Mouse (Mus musculus) heart, adult 9 months (tissue): ENCODE measurements at regions not wholly inside any gene's neighbourhood (a gene's known extent, or its start where the extent isn't known, plus 50 kb on each side); places are given as distances from the start of the nearest gene placed in this dataset.
A peak's percentile ranks its signal among the peaks of the same experiment; 100 is the strongest.

ENCODE experiments used
- DNase-seq, 2 experiments: peaks; one replicate each; pipeline ENCODE4 v3.0.0; 2022; ENCODE audit warnings: low spot score in 2 of 2

- no peak for DNase-seq
These were observed 58.6 kb downstream of the Tspan17 start for GRCm38 (mm10) chr13:54847764-54848183.

GRCm38 (mm10) chr13:54851131-54851530 is 62.0 kb downstream of the Tspan17 start:
- DNase-seq = no peak

DNA sequence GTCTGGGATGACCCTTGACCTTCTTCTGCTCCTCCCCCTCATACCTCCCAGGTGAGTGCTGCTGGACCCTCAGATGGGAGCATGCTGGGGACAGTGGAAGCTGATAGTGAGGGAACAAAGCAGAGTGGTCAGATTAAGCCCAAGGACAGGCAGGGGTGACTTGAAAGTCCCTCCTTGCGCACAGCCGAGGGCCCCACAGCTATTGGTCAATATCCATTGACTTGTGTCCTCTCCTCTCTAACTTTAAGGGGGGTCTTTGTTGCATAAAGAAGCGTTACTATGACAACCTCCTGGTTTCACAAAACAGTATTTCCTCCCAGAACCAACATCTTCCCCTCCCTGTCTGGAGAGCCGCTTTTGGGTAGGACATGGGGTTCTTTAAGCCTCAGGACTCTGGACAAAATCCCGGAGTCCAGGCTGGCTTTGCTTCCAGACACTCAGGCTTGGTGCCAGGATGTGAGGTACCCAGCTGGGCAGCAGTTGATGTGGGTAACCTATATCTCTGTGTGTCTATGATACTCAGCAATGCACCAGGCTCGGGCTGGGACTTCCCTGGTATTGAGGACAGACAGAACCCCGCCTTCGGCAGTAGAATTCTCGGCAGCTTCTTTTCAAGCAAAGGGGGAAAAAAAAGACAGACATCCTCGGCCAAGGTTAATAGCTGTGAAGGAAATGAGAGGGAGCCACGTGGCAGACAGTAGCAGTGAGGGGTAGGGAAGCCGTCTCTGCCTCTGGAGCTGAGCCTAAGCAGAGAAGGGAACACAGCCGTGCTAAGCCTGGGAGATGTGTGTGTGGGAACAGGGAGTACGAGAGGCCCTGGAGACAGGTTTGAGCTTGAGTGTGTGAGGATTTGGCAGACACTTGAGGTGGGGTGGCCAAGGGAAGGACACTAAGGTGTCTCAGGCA is 66.4 kb downstream of the Tspan17 start:
- DNase-seq = peak in 1 of 2 experiments; percentile 12

DNA sequence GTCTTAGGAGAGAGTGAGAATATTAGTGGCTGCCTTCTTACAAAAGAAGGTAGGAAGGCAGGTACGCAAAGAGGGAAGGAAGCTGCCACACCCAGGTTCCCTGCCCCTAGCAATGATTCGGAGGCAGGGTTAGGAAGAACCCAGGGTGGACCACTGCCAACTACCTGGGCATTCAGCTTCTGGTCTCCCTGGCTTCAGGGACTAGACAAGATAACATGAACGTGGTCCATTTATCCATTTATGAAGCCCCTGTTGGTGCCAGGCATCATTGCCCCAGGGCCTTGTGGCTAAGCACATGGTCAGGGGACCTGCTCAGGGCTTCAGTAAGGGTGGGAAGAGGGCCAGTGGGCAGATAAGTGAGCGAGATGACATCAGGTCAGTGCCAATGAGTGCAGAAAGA is 73.8 kb downstream of the Tspan17 start:
- no peak for DNase-seq

DNA sequence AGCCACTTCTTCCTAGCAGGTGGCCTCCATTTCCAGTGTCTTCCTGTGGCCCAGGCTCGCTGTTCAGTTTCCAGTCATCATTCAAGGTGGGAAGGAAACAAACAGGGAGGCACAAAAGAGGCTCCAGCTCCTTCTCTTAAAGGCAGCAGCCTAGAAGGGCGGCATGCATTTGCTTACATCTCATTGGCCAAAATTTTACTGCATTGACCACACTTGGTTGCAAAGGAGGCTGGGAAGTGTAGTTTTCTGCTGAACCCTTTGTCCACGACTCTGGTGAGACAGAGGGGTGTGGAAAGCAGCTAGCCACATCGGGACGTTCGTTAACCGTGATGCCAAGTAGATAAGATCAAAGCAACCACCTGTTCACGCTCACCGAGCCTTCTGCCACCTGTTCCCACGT is 74.9 kb downstream of the Tspan17 start:
- DNase-seq = no peak

GRCm38 (mm10) chr13:54872004-54872403 is 77.2 kb upstream of the Unc5a start:
- no peak for DNase-seq

DNA sequence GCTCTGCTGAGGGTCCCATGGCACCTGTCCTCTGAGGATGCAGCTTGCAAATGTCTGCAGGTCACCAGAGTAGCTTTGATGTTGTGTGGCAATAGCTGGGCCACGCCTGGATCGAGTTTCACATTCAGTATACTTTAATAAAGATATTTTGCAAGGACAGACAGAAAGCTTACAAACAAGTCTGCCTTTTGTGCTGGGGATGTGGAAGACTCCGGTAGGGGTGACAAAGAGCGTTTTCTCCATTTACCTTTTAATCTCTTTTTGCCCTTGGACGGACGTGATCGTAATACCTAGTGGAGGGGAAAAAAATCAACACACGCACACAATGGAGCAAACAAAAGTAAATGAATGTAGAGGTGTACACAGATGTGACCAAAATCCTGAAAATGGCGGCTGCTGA is 75.3 kb upstream of the Unc5a start:
- no peak for DNase-seq

GRCm38 (mm10) chr13:54874291-54875200 is 74.7 kb upstream of the Unc5a start:
- no peak for DNase-seq

DNA sequence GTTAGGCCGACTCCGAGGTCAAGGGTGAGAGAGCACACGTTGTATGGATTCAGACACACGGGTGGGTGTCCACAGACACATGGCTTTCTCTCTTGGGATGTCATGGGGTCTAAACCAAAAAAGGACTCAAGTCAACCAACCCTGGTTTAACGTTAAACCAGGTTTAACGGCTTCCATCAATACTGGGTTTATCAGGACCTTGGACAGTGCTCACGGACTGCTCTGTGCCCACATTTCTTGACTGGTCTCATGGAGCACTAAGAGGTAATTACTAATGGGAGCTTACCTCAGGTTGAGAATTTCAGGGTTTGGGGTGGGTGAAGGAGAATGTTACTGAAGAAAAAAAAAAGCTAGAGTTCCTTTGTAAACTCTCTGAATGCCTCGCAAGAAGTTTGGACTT is 72.7 kb upstream of the Unc5a start:
- DNase-seq = no peak

GRCm38 (mm10) chr13:54877656-54878055 is 71.6 kb upstream of the Unc5a start:
- no peak for DNase-seq

- peak; percentile 13 to 16 for DNase-seq
These were observed 69.9 kb upstream of the Unc5a start for GRCm38 (mm10) chr13:54879325-54879724.

GRCm38 (mm10) chr13:54880204-54880603 is 69.0 kb upstream of the Unc5a start:
- DNase-seq = no peak

DNA sequence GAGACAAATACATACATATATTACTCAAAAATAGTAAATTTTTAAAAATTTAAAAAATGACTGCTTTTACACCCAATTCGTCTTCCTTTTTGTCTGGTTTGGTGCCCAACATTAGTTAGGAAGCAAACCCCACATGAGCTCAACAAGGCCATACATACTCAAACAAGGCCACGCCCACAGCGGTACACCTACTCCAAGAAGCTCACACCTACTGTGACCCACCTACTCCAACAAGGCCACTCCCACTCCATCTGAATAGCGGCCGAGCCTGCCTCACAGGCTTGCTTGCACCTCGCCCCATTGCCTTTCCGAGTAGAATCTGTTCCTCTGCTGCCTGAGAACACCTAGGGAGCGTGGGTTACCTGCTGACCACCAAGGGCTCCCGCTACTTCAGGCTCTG is 66.4 kb upstream of the Unc5a start:
- DNase-seq = no peak

- no peak for DNase-seq
These were observed 65.2 kb upstream of the Unc5a start for GRCm38 (mm10) chr13:54883748-54884708.

GRCm38 (mm10) chr13:54884709-54885460 is 64.3 kb upstream of the Unc5a start:
- no peak for DNase-seq

GRCm38 (mm10) chr13:54887366-54887921 is 61.8 kb upstream of the Unc5a start:
- DNase-seq = no peak

DNA sequence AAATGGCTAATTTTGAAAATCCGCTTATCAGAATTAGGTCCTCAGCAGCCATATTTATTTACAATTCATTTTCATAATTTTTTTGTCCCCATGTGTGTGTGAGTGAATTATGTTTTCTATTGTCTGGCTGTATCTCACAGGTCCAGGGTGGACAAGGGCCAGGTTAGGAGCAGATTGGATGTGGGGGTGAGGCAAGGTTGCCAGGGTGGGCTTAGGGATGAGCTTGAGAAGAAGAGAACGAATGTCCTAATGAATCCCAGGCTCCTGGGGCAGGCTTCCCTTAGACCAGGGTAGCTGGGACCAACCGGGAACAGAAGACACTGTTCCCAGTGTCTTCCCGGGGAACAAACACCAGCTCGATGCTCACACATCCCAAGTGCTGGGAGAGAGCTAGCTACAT is 61.2 kb upstream of the Unc5a start:
- no peak for DNase-seq

DNA sequence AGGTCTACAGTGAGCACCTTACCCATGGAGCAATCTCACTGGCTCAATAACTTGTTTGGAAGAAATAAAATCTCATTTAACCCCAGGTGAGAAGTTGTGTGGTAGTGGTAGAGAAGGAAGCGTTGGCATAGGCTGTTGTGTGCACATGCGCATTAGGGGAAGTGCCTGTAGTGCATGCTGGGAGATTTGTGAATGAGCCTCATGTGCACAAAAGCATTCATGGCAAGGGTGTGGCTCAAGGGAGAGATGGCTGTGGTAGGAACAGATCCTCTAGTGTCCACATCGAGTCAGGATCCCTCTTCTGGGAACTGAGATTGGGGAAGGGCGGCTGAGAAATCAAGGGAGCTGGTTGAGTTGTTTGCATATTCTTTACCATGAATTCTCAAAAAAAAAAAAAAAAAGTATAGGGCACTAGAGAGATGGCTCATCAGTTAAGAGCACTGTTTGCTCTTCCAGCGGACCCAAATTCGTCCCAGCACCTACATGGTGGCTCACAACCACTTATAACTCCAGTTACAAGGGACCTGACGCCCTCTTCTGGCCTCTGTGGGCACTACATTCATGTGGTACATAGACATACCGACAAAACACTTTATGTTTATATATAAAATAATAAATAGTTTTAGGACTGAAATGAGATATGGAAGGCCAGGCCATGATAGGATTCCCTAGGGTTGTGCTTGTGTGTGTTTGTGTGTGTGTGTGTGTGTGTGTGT is 59.4 kb upstream of the Unc5a start:
- DNase-seq = no peak

DNA sequence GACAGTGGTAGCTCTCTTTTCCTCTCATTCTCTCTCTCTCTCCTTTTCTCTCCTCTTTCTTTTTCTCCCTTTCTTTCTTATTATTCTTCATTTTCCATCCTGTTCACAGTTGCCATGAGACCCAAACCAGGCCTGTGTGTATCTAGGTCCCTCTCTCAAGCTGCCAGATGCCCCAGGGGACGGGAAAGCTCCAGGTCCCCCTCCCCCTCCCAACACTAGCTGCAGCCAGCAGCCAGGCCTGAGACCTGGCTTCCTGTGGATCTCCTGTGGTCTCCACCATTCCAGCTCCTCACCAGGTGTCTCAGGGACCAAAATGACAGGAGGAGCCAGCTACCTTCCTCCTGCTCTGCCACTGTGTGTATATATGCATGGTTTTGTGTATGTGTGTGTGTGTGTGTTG is 56.6 kb upstream of the Unc5a start:
- no peak for DNase-seq

- no peak for DNase-seq
These were observed 55.6 kb upstream of the Unc5a start for GRCm38 (mm10) chr13:54893651-54894050.
